Mouse (Mus musculus): ENCODE measurements around the gene Gna11. TPM values are rescaled to one million over a fixed set of nuclear protein-coding genes. Genes with fewer than 3 reads are reported as not detected.

Gna11 gene
- polyA plus RNA-seq, 3 experiments from 2014 or later, result 26.5 to 29.4 (median 28.7) TPM

GRCm38 (mm10) chr10:81565257-81566228 lies 20.6 kb upstream of the Gna11 start:
- no peak for ATAC-seq

- ATAC-seq, result no peak
Observed at GRCm38 (mm10) chr10:81564734-81565133, 19.7 kb upstream of the Gna11 start.

- no peak for ATAC-seq
Observed at GRCm38 (mm10) chr10:81564216-81564615, 19.2 kb upstream of the Gna11 start.

GRCm38 (mm10) chr10:81563481-81563880 lies 18.5 kb upstream of the Gna11 start:
- no peak for ATAC-seq

- no peak for ATAC-seq
Observed at GRCm38 (mm10) chr10:81562411-81562810, 17.4 kb upstream of the Gna11 start.

- ATAC-seq, result peak; percentile 93
Observed at GRCm38 (mm10) chr10:81560719-81561459, 15.9 kb upstream of the Gna11 start.

- ATAC-seq, result peak; percentile 49
Observed at GRCm38 (mm10) chr10:81559627-81560539, 14.9 kb upstream of the Gna11 start.

- peak; percentile 19 for ATAC-seq
Observed at GRCm38 (mm10) chr10:81559163-81559626, 14.2 kb upstream of the Gna11 start, which contains the start of gene Aes. Aes (plus strand) TSS chr10:81559488.

GRCm38 (mm10) chr10:81557491-81557890 lies 12.5 kb upstream of the Gna11 start:
- no peak for ATAC-seq

- ATAC-seq, result no peak
Observed at GRCm38 (mm10) chr10:81556282-81556681, 11.3 kb upstream of the Gna11 start.

GRCm38 (mm10) chr10:81553807-81554755 lies 9.1 kb upstream of the Gna11 start:
- ATAC-seq, result no peak

GRCm38 (mm10) chr10:81553232-81553631 lies 8.2 kb upstream of the Gna11 start:
- no peak for ATAC-seq

- peak; percentile 92 for ATAC-seq
Observed at GRCm38 (mm10) chr10:81551597-81552102, 6.7 kb upstream of the Gna11 start.

GRCm38 (mm10) chr10:81550257-81550656 lies 5.3 kb upstream of the Gna11 start:
- peak; percentile 28 for ATAC-seq

- no peak for ATAC-seq
Observed at GRCm38 (mm10) chr10:81548944-81549343, 4.0 kb upstream of the Gna11 start.

GRCm38 (mm10) chr10:81546788-81547571 lies 2.0 kb upstream of the Gna11 start:
- ATAC-seq, result no peak

- no peak for ATAC-seq
Observed at GRCm38 (mm10) chr10:81546332-81546731, 1.3 kb upstream of the Gna11 start.

GRCm38 (mm10) chr10:81544296-81545160 lies 462 bp downstream of the Gna11 start:
- ATAC-seq, result peak; percentile 5

GRCm38 (mm10) chr10:81543633-81544032 lies 1.4 kb downstream of the Gna11 start:
- ATAC-seq, result no peak

Measured in inflammation-experienced regulatory T-cells, adult 6 months (primary cell).